Mouse (Mus musculus) G1E (cell line): ENCODE measurements around the gene Necab2. TPM values are rescaled to one million over a fixed set of nuclear protein-coding genes. Genes with fewer than 3 reads are reported as not detected.
A peak's percentile ranks its signal among the peaks of the same experiment; 100 is the strongest.

Experiments
- ATAC-seq: 2 replicates; pipeline ENCODE4 v1.8.0; 2016; ENCODE audit warnings: mild to moderate bottlenecking; ENCODE audit not compliant: insufficient number of reproducible peaks, poor library complexity, low FRiP score, severe bottlenecking; ENCODE audit errors: extremely low read depth
- DNase-seq: peaks from one replicate; pipeline ENCODE4 v3.0.0; 2012; ENCODE audit warnings: low spot score
- H3K27me3 ChIP-seq: 2 replicates; pipeline ENCODE4 v1.6.1; 2012; ENCODE audit warnings: mild to moderate bottlenecking, low read length, inconsistent platforms; ENCODE audit not compliant: insufficient read depth
- H3K36me3 ChIP-seq: replicated peaks from 2 replicates; pipeline ENCODE3; 2012; ENCODE audit warnings: mild to moderate bottlenecking, inconsistent platforms
- H3K4me1 ChIP-seq: 2 replicates; pipeline ENCODE4 v1.6.1; 2012; ENCODE audit warnings: low read depth, low read length, inconsistent platforms, mixed read lengths; ENCODE audit not compliant: insufficient read depth
- H3K4me3 ChIP-seq: 2 replicates; pipeline ENCODE4 v1.5.1; 2012; ENCODE audit warnings: low read depth, mild to moderate bottlenecking, inconsistent platforms, low read length, moderate library complexity, mixed read lengths
- H3K9me3 ChIP-seq: replicated peaks from 2 replicates; pipeline ENCODE4 v1.6.1; 2012; ENCODE audit warnings: inconsistent platforms
- CTCF ChIP-seq: IDR thresholded peaks from 2 replicates; pipeline ENCODE4 v1.5.1; 2012; ENCODE audit warnings: low read depth, low read length, inconsistent platforms, mixed read lengths
- GATA1 ChIP-seq: IDR thresholded peaks from 2 replicates; pipeline ENCODE4 v1.6.1; 2012; ENCODE audit warnings: borderline replicate concordance, low read length, inconsistent platforms, mixed read lengths
- GATA2 ChIP-seq: IDR thresholded peaks from 2 replicates; pipeline ENCODE4 v1.6.1; 2012; ENCODE audit warnings: low read depth, low read length, inconsistent platforms, borderline replicate concordance
- POLR2AphosphoS5 ChIP-seq: IDR thresholded peaks from 2 replicates; pipeline ENCODE4 v1.6.1; 2012; ENCODE audit warnings: low read depth, low read length, inconsistent platforms; ENCODE audit not compliant: insufficient replicate concordance
- TAL1 ChIP-seq: conservative IDR thresholded peaks from 2 replicates; pipeline ENCODE4 v1.6.1; 2012; ENCODE audit warnings: low read depth, low read length, inconsistent platforms, mixed read lengths
- polyA plus RNA-seq: library from polyadenylated mRNA; stranded (reverse); fragments of >175 nt; gene quantifications from 2 replicates; pipeline ENCODE4 v1.2.3, GENCODE M21; 2012
- total RNA-seq, 2 experiments: library from RNA; stranded (forward) in 1 of 2; stranded (reverse) in 1 of 2; fragments of 200-1000 nt in 1 of 2; fragments of >200 nt in 1 of 2; fragmentation: Nextera tagmentation in 1 of 2; gene quantifications; 2 replicates each; pipeline ENCODE4 v1.2.3; 2014 to 2017

Gene Necab2
- total and polyA plus RNA-seq, 3 experiments: not detected

DNA sequence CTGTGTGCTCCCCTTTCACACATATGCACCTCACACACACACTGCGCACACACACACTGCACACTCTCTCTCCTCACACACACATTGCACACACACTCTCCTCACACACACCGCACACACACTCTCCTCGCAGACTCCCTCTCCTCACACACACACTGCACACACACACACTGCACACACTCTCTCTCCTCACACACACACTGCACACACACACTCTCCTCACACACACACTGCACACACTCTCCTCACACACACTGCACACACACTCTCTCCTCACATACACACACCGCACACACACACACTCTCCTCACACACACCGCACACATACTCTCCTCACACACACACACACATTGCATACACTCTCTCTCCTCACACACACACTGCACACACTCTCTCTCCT is 41.9 kb upstream of the Necab2 start:
- Histone ChIP-seq H3K4me1 (no peaks in the 10 kb centered on the region; the same call in 1 of the 2 replicates), H3K4me3 (peak overlapping the region; percentile 27; the same call in 1 of the 2 replicates), H3K36me3 (peaks cover 94% of the 10 kb centered on the region), H3K27me3 (no peaks in the 10 kb centered on the region), H3K9me3 (no peaks in the 10 kb centered on the region)
- DNase-seq: no peak
- TF ChIP-seq POLR2AphosphoS5: peak; percentile 76; the same call in 1 of the 2 replicates
- TF ChIP-seq TAL1: no peak
- no peak for TF ChIP-seq CTCF
- ATAC-seq: no peak

DNA sequence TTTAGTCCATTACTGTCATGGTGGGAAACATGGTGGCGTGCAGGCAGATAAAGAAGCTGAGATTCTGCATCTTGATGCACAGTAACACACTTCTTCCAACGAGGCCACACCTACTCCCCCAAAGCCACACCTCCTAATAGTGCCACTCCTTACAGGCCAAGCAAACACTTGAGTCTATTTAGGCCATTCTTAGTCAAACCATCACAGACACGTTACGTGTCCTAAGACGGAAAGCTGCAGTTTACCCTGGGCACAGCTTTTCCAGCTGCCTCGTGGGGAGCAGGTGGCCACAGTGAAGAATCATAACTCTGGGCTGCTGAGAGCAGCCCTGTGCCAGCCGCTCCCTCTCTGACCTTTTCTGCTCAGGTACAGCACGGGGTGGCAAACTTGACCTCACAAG is 38.2 kb upstream of the Necab2 start:
- Histone ChIP-seq H3K27me3 (no peaks in the 10 kb centered on the region), H3K36me3 (peaks cover 89% of the 10 kb centered on the region), H3K4me1 (peaks cover 6% of the 10 kb centered on the region), H3K9me3 (no peaks in the 10 kb centered on the region), H3K4me3 (no peak overlapping the region)
- ATAC-seq (no peak), DNase-seq (no peak)
- TF ChIP-seq TAL1 (no peak), CTCF (no peak), GATA1 (no peak), POLR2AphosphoS5 (no peak), GATA2 (no peak)

DNA sequence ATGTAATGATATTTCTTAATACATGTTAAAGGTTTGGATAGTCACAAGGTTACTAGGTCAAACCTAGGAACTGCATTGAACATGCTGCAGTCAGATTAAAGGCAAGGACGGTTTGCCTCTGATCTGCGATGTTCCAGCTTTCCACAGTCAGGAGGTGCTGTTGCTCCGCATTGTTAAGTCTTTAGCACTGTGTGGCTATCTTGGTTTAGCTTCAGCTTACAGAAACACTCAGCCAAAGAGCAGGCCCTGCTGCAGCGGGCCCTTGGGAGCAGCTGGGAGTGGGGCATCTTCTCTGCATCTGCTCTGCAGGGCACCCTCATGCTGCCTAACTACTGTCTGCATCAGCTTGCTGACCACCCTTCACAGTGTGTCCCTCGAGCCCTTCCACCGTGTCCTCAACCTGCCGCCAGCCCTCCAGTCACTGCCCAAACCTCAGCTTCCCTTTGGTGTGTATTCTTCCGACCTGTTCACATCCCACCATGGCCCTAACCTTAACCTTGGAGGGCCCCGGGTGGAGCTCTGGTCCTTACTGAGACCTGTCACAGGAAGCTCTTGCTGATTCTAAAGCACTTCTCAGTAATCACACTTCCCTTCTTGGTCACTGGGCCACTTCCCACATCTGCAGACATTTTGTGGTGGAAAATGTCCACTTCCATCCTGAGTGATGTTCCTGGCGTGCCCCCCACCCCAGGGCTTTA is 34.3 kb upstream of the Necab2 start:
- no peak overlapping the region for H3K4me3 ChIP-seq
- H3K36me3 ChIP-seq: peaks cover 53% of the 10 kb centered on the region
- peaks cover 9% of the 10 kb centered on the region for H3K4me1 ChIP-seq
- ATAC-seq (no peak), DNase-seq (no peak)
- no peaks in the 10 kb centered on the region for H3K9me3 ChIP-seq
- H3K27me3 ChIP-seq: peaks cover 21% of the 10 kb centered on the region
- no peak for TF ChIP-seq GATA1
- no peak for TF ChIP-seq CTCF
- TF ChIP-seq POLR2AphosphoS5: no peak
- TF ChIP-seq GATA2: no peak
- no peak for TF ChIP-seq TAL1

DNA sequence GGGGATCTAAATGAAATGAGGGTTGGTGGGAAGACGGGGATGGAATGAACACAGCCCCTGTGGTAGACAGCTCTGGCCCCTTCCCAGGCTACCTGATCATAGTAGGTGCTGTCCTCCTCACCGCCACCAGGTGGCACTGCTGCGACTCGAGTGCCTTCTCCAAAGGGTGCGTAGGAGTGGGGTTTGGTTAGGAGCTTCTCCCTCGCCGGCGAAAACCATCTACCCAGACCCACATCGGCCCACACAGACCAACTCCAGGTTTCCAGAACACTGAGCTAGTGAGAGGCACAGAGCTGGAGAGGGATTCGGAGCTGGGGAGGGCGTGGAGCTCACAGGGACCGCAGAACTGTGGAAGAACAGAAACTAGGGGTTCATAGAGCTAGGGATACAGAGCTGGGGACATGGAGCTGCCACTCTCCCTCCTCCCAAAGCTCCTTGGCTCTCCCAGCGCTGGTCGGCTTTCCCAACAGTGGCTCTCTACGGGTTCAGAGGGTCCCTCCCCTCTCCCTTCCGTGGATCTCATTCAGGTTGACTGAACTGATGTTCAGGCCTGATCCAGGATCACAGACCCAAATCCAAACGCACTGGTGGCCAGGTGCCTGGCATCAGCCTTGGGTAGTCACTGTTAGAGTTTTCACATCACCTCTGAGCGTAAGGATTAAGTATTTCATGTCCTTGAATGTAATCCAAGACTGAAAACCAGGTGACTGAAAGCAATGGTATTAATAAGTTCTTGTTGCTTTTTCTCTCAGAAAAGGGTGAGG is 33.6 kb upstream of the Necab2 start:
- TF ChIP-seq CTCF: peak; percentile 87
- TF ChIP-seq TAL1: no peak
- TF ChIP-seq POLR2AphosphoS5: no peak
- TF ChIP-seq GATA1: no peak
- no peak for TF ChIP-seq GATA2
- peak overlapping the region; percentile 38; the same call in 1 of the 2 replicates for H3K4me3 ChIP-seq
- ATAC-seq: peak; percentile 81; the same call in 1 of the 2 replicates
- peak; percentile 83 for DNase-seq
- H3K27me3 ChIP-seq: peaks cover 21% of the 10 kb centered on the region
- peaks cover 9% of the 10 kb centered on the region for H3K4me1 ChIP-seq
- no peaks in the 10 kb centered on the region for H3K9me3 ChIP-seq
- H3K36me3 ChIP-seq: peaks cover 46% of the 10 kb centered on the region

DNA sequence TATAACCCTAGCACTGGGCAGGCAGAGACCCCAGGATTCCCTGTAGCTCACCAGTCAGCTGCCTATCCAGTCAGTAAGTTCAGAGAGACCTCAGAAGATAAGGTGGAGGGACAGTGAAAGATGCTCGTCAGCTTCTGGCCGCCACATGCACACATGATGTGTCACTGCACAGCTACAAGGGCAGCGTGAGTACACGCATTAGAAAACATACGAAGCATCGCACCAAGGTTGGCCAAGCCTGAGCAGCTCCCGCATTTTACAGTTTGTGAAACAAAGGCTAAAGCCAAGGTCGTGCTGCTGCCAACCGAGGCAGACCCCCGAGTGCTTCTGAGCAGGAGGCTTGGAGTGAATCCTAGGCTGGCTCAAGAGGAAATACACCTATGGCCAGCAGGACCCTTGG is 32.9 kb upstream of the Necab2 start:
- peaks cover 39% of the 10 kb centered on the region for H3K36me3 ChIP-seq
- H3K4me3 ChIP-seq: no peak overlapping the region
- H3K4me1 ChIP-seq: peaks cover 9% of the 10 kb centered on the region
- DNase-seq (no peak), ATAC-seq (no peak)
- H3K9me3 ChIP-seq: no peaks in the 10 kb centered on the region
- H3K27me3 ChIP-seq: peaks cover 21% of the 10 kb centered on the region
- TF ChIP-seq GATA1 (no peak), CTCF (no peak), POLR2AphosphoS5 (no peak), GATA2 (no peak), TAL1 (no peak)

DNA sequence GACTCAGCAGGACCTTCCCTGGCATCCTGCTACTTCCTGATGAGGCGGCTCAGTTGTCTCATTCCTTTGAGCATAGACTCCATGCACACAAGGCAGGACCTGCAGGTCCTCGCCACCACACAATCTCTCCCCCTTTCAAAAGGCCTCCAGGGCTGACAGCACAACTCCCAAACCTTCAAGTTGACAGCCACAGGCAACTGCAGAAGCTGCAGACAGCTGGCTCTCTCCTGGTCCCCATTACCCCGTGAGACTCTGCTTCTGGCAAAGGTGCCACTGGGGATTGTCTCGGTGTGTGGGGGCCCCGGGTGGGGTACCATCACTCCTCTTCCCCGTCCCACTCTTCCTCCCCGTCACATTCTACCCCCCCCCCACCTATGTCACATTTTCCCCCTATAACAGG is 26.2 kb upstream of the Necab2 start:
- ATAC-seq (no peak), DNase-seq (no peak)
- no peaks in the 10 kb centered on the region; the same call in 1 of the 2 replicates for H3K4me1 ChIP-seq
- H3K4me3 ChIP-seq: no peak overlapping the region
- no peaks in the 10 kb centered on the region for H3K36me3 ChIP-seq
- no peaks in the 10 kb centered on the region for H3K9me3 ChIP-seq
- TF ChIP-seq CTCF: no peak
- H3K27me3 ChIP-seq: peaks cover 41% of the 10 kb centered on the region
